Mouse (Mus musculus) neural tube, embryonic 11.5 days (tissue): Measurements from ENCODE around the gene Tmeff2. TPM values are rescaled to one million over a fixed set of nuclear protein-coding genes. Genes with fewer than 3 reads are reported as not detected.
A peak's percentile ranks its signal among the peaks of the same experiment; 100 is the strongest.
"Not testable (repeated sequence)": the region's sequence is repeated elsewhere in the genome, so short reads cannot be mapped to it uniquely, and the experiment has no call there.

ENCODE experiments used
- ATAC-seq: fragments of 200-750 bp; cut with Nextera tagmentation; 2 replicates; pipeline ENCODE4 v1.8.0; 2017; ENCODE audit warnings: moderate number of reproducible peaks, mild to moderate bottlenecking, moderate TSS enrichment, moderate library complexity; ENCODE audit not compliant: insufficient read depth, low FRiP score, low TSS enrichment
- DNase-seq: peaks from one replicate; pipeline ENCODE4 v3.0.0-alpha.2; 2015; ENCODE audit warnings: low spot score
- H3K27ac ChIP-seq: fragments of 300-500 bp; sonication (generic); 2 replicates; pipeline ENCODE4 v1.5.1; 2014; ENCODE audit warnings: low read depth, mild to moderate bottlenecking, low read length
- H3K27me3 ChIP-seq: fragments of 300-500 bp; sonication (generic); 2 replicates; pipeline ENCODE4 v1.6.1; 2014; ENCODE audit warnings: mild to moderate bottlenecking, low read length, mixed read lengths; ENCODE audit not compliant: control insufficient read depth, insufficient read depth
- H3K36me3 ChIP-seq: fragments of 300-500 bp; sonication (generic); 2 replicates; pipeline ENCODE4 v1.6.1; 2014; ENCODE audit warnings: mild to moderate bottlenecking, low read length, moderate library complexity, mixed read lengths; ENCODE audit not compliant: control insufficient read depth, insufficient read depth
- H3K4me1 ChIP-seq: fragments of 300-500 bp; sonication (generic); 2 replicates; pipeline ENCODE4 v1.6.1; 2014; ENCODE audit warnings: low read length, mixed read lengths; ENCODE audit not compliant: control insufficient read depth, insufficient read depth
- H3K4me2 ChIP-seq: fragments of 300-500 bp; sonication (generic); 2 replicates; pipeline ENCODE4 v1.6.1; 2014; ENCODE audit warnings: low read depth, mild to moderate bottlenecking, moderate library complexity
- H3K4me3 ChIP-seq: fragments of 300-500 bp; sonication (generic); 2 replicates; pipeline ENCODE4 v1.5.1; 2014; ENCODE audit warnings: low read depth, low read length
- H3K9ac ChIP-seq: fragments of 300-500 bp; sonication (generic); 2 replicates; pipeline ENCODE4 v1.6.1; 2014; ENCODE audit warnings: mild to moderate bottlenecking, low read length
- H3K9me3 ChIP-seq: fragments of 300-500 bp; sonication (generic); 2 replicates; pipeline ENCODE4 v1.6.1; 2016; ENCODE audit warnings: low read length; ENCODE audit not compliant: control insufficient read depth
- WGBS: fragments of 180-500 bp; shearing (Covaris S2); extraction: QIAGEN DNeasy Blood & Tissue Kit; methylation state at CpG from one replicate; pipeline ENCODE4 v1.1.7; 2014; 5-methylcytosine and 5-hydroxymethylcytosine counted together
- polyA plus RNA-seq: library from polyadenylated mRNA; unstranded; fragments of >200 nt; fragmentation: Nextera tagmentation; extraction: Ambion mirVana; gene quantifications from 2 replicates; pipeline ENCODE4 v1.2.1, GENCODE M21; 2014

The Tmeff2 gene
- polyA plus RNA-seq, result 27.9 and 32.9 TPM in 2 replicates

DNA sequence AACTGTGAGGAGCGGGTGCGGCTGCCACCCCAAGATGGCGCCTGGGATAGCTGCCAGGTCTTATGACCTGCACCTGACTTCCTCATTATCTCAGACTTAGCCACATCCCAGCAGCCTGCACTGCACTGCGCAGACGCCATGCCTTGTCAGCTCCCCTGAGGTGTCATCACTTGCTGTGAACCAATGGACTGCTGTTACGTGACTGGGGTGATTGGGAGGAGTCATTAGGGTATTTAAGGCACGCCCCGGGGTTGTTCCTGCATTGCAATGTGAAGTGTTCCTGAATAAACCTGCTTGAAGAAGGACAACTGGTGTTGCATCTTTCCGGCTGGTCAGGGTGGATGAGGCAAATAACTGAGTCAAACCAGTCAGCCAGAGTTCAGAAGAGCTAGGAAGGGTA, at the start of gene Tmeff2:
Gene Tmeff2, plus strand, starts transcription at position 262 of the 400 bp plus-strand sequence.
- not testable (repeated sequence) for H3K36me3 ChIP-seq, H3K4me2 ChIP-seq, H3K9me3 ChIP-seq, DNase-seq, ATAC-seq, H3K27me3 ChIP-seq, H3K27ac ChIP-seq, H3K9ac ChIP-seq, H3K4me1 ChIP-seq, H3K4me3 ChIP-seq
- 90% methylated on average over 9 of the region's 9 CpGs for WGBS

DNA sequence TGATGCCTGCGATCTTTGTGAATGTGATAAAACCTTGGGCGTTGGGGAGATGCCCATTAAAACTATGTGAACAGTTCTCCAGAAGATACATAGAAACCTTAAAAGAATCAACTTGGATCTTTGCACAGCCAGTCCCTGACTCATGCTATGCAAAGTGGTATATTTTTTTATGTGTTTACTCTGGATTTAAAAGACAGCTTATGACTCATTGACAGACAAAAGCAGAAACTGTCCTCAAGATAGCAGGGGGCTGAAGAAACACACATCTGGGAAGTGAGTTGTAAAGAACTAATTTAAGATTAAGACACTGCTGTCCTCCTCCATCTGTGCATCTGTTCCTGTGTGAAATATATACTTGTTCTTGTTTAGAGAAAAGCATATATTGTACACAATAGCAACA, 38.9 kb upstream of the Tmeff2 start:
- H3K4me1 ChIP-seq, result no peaks in the 10 kb centered on the region
- no peak overlapping the region for H3K4me3 ChIP-seq
- ATAC-seq, result no peak
- H3K27ac ChIP-seq, result no peak overlapping the region
- no peaks in the 10 kb centered on the region for H3K9me3 ChIP-seq
- no peak overlapping the region for H3K9ac ChIP-seq
- no peaks in the 10 kb centered on the region for H3K27me3 ChIP-seq
- H3K36me3 ChIP-seq, result no peaks in the 10 kb centered on the region
- WGBS, result 89% methylated on average over 2 of the region's 2 CpGs
- DNase-seq, result no peak
- no peak overlapping the region for H3K4me2 ChIP-seq

GRCm38 (mm10) chr1:50897696-50898095, 2.8 kb upstream of the Tmeff2 start:
- DNase-seq (peak; percentile 27), ATAC-seq (peak; percentile 76; the same call in 1 of the 2 replicates)
- H3K36me3 ChIP-seq, result no peaks in the 10 kb centered on the region
- no peaks in the 10 kb centered on the region for H3K27me3 ChIP-seq
- no peak overlapping the region for H3K9ac ChIP-seq
- no peaks in the 10 kb centered on the region for H3K4me1 ChIP-seq
- 54% methylated on average over 6 of the region's 6 CpGs for WGBS
- H3K9me3 ChIP-seq, result no peaks in the 10 kb centered on the region
- no peak overlapping the region for H3K4me2 ChIP-seq
- no peak overlapping the region for H3K4me3 ChIP-seq
- no peak overlapping the region for H3K27ac ChIP-seq

GRCm38 (mm10) chr1:50924838-50925355, 24.4 kb downstream of the Tmeff2 start:
- no peaks in the 10 kb centered on the region for H3K36me3 ChIP-seq
- no peak overlapping the region for H3K9ac ChIP-seq

GRCm38 (mm10) chr1:50925356-50925921, 25.0 kb downstream of the Tmeff2 start:
- H3K27me3 ChIP-seq, result peaks cover 8% of the 10 kb centered on the region
- H3K27ac ChIP-seq, result no peak overlapping the region
- 10% methylated on average over 13 of the region's 13 CpGs for WGBS
- DNase-seq, result peak; percentile 32
- peak overlapping the region; percentile 95 for H3K4me2 ChIP-seq
- no peak overlapping the region for H3K9ac ChIP-seq
- no peaks in the 10 kb centered on the region for H3K9me3 ChIP-seq
- ATAC-seq, result no peak
- peak overlapping the region; percentile 72; the same call in 1 of the 2 replicates for H3K4me3 ChIP-seq
- no peaks in the 10 kb centered on the region for H3K36me3 ChIP-seq
- no peaks in the 10 kb centered on the region for H3K4me1 ChIP-seq

More at GRCm38 (mm10) chr1:50924838-50925355, 24.4 kb downstream of the Tmeff2 start:
- ATAC-seq (no peak), DNase-seq (no peak)
- Histone ChIP-seq H3K4me1 (no peaks in the 10 kb centered on the region), H3K4me2 (peak overlapping the region; percentile 95), H3K9me3 (no peaks in the 10 kb centered on the region), H3K27me3 (peaks cover 8% of the 10 kb centered on the region), H3K4me3 (no peak overlapping the region; the same call in 1 of the 2 replicates), H3K27ac (no peak overlapping the region)
- 41% methylated on average over 5 of the region's 5 CpGs for WGBS

DNA sequence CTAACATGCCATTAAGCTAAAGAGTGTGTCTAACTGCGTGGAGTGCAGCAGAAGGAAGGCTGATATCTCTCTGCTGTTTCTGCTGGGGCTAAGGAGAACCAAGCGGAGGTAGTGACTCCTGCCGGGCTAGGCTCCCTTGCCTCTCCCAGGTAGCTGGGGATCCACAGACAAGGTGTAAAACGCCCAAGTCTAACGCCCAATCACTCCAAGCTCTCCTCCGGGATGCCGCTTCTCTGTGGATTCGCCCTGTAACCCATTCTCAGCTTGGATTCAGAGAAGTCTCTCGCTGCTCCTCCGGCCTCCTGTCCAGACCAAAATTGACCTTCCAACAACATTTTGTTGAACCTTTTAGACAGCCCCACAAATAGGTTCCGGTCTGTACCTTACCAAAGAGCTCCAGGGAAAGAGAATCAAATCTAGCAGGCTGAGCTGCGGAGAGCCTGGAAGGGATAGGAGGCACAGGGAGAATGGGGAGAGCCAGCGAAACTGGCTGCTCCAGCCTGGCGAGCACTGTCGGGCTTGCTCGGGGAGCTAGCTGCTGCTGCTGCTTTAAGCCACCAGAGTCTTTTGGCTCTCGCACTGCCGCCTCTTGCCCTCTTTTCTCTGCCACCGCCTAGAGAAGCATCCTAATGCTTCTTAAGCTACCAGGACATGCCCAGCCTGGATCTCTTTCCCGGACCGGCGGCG, 26.1 kb downstream of the Tmeff2 start:
- DNase-seq (peak; percentile 66), ATAC-seq (peak; percentile 56)
- Histone ChIP-seq H3K27ac (peak overlapping the region; percentile 86), H3K4me3 (peak overlapping the region; percentile 72), H3K9me3 (no peaks in the 10 kb centered on the region), H3K4me2 (peak overlapping the region; percentile 95), H3K9ac (peak overlapping the region; percentile 65), H3K4me1 (no peaks in the 10 kb centered on the region), H3K36me3 (no peaks in the 10 kb centered on the region), H3K27me3 (peaks cover 8% of the 10 kb centered on the region)
- WGBS, result 2% methylated on average over 23 of the region's 23 CpGs

DNA sequence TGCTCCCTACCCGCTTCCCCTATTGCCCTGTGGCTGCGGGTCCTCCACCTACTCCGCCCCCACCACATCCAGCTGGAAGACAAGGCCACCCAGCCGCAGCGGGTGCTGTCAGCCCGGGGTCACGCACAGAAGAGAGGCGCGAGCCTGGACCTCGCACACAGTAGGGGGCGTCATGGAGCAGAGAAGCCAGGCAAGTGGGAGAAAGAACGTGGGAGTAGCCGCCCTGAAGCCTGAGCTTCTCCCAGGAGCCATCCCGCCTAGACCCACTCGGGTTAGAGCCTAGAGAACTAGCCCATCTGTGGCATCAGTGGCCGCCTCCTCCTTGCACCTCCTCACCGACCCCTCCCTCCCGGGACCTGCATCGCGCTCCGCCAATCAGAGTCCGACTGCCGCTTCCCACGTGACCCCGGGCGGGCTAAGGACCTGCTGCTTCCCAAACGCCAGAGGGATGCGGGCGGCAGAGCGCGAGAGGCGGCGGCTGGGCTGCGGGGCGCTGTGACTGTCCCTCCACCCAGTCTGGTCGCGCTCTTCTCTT, 26.7 kb downstream of the Tmeff2 start:
- under 1% methylated on average over 34 of the region's 37 CpGs for WGBS
- Histone ChIP-seq H3K4me1 (no peaks in the 10 kb centered on the region), H3K4me3 (peak overlapping the region; percentile 72), H3K9me3 (no peaks in the 10 kb centered on the region), H3K36me3 (no peaks in the 10 kb centered on the region), H3K4me2 (peak overlapping the region; percentile 95), H3K27me3 (peaks cover 8% of the 10 kb centered on the region), H3K9ac (peak overlapping the region; percentile 65), H3K27ac (peak overlapping the region; percentile 86)
- peak; percentile 99 for ATAC-seq
- DNase-seq, result peak; percentile 95

DNA sequence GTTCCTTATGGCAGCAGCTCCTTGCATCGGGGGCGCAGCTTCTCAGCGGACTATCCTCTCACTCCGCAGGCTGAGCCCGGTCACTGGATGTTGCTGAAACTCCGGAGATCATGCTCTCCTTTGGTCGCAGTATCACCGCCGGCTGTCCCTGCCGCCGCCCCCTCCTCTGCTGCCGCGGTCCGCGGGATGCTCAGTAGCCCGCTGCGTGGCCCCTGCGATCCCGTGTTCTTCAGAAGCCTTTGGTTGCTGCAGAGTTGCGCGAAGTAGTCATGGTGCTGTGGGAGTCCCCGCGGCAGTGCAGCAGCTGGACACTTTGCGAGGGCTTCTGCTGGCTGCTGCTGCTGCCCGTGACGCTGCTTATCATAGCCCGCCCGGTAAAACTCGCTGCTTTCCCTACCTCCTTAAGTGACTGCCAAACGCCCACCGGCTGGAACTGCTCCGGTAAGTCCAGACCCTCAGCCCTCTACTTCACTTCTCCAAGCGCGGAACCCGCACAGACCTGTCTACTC, 27.3 kb downstream of the Tmeff2 start:
- Histone ChIP-seq H3K27me3 (peaks cover 8% of the 10 kb centered on the region), H3K4me2 (peak overlapping the region; percentile 95), H3K36me3 (no peaks in the 10 kb centered on the region), H3K9ac (peak overlapping the region; percentile 58), H3K4me3 (peak overlapping the region; percentile 72), H3K27ac (peak overlapping the region; percentile 61), H3K4me1 (no peaks in the 10 kb centered on the region), H3K9me3 (no peaks in the 10 kb centered on the region)
- under 1% methylated on average over 34 of the region's 35 CpGs for WGBS
- DNase-seq (no peak), ATAC-seq (peak; percentile 39)
